Mouse (Mus musculus) CD4-positive, CD25-positive, alpha-beta regulatory T cell (primary cell): Measurements from ENCODE around the gene 9530068E07Rik. TPM values are rescaled to one million over a fixed set of nuclear protein-coding genes. Genes with fewer than 3 reads are reported as not detected.

Source experiments
- polyA plus RNA-seq: library from polyadenylated mRNA; unstranded; fragments of 100-300 nt; shearing (Covaris generic); gene quantifications from one replicate; pipeline ENCODE4 v1.2.1, GENCODE M21; 2017

Gene 9530068E07Rik
- 86.0 TPM for polyA plus RNA-seq

DNA sequence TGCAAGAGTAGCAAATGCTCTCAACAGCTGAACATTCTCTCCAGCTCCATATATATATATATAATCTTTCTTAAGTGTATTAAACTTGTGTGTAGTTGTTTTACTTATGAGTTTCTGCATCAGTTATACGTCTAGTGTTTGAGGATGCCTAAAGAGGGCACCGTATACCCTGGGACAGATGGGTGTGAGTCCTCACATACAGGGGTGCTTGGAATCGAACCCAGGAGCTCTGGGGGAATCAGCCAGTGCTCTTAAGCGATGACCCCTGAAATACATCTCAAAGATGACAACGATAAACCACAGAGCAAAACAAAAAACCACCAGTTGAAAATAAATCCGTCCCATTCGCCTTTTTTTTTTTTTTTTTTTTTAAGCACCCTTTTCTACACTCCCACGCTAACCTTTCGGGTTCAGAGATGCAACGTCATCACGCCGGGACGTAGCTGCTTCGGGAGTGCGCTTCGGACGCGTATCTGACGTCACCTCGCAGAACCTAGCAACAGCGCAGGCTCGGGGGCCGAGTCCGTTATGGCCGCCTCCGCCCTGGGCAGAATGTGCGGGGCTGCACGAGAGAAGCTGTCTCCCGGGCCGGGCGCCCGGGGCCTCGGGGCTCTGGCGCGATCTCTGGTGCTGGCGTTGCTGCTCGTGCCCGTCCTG lies at the start of gene 9530068E07Rik:
Gene 9530068E07Rik (plus strand): TSS at position 489 of the 657 bp plus-strand sequence.

DNA sequence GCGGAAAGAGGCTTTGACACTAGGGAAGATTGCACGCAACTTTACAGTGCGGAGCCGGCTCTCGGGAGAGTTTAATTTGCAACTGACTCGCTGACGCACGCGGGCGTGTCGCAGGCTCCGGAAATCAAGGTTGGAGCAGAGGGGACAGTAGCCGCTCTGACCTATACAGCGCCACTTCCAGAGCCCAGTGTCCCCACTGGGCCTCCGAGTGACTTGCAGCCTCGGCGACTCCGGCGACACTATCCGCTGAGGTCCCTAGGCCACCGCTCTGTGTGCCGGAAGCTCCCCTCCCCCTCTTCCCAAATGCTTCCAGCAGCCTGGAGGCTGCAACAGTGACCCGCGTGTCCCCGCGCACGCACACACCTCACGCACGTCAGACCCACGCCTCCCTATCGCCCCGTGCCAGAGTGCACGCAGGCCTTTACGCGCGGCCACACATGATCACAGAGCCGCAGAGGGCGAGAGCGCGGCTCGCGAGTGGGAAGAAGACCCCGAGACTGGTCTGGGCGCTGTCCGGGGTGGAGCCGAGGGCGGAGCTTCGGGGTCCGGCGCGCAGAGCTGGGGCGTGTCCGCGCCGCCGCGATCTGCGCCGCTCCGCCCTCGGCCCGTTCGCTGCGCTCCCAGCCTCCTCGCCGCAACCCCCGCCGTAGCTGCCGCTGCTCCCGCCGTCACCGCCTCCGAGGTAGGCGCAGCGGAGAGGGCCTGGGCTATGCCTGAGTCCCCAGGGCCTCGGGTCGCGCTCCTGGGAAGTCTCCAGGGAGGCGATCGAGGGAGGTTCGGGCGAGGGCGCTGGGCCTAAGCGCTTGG lies 35.6 kb upstream of the 9530068E07Rik start, which contains the start of gene Vdac1:
Gene Vdac1 (plus strand): TSS at position 390 of the 807 bp plus-strand sequence.

Other genes starting within 250 kb of the 9530068E07Rik start
- not detected for gene Olfr1371, start 182.4 kb upstream of the 9530068E07Rik start, polyA plus RNA-seq
- 298 TPM for gene Skp1a, start 164.4 kb upstream of the 9530068E07Rik start, polyA plus RNA-seq
- gene Tcf7, start 113.4 kb upstream of the 9530068E07Rik start, polyA plus RNA-seq, result 762 TPM
- 94.6 TPM for gene Vdac1, start 35.6 kb upstream of the 9530068E07Rik start, polyA plus RNA-seq